Mouse (Mus musculus) heart, embryonic 11.5 days (tissue): Measurements from ENCODE around the gene Tulp3. TPM values are rescaled to one million over a fixed set of nuclear protein-coding genes. Genes with fewer than 3 reads are reported as not detected.

Source experiments
- ATAC-seq: fragments of 200-750 bp; cut with Nextera tagmentation; replicated peaks from 2 replicates; pipeline ENCODE4 v1.8.0; 2017; ENCODE audit warnings: moderate library complexity; ENCODE audit not compliant: insufficient number of reproducible peaks, low FRiP score, low TSS enrichment
- H3K27ac ChIP-seq: fragments of 300-500 bp; sonication (generic); 2 replicates; pipeline ENCODE4 v1.5.1; 2014; ENCODE audit warnings: mild to moderate bottlenecking, low read depth, low read length
- H3K27me3 ChIP-seq: fragments of 300-500 bp; sonication (generic); 2 replicates; pipeline ENCODE4 v1.6.1; 2014; ENCODE audit warnings: mild to moderate bottlenecking, low read length, mixed read lengths; ENCODE audit not compliant: control insufficient read depth, insufficient read depth
- H3K36me3 ChIP-seq: fragments of 300-500 bp; sonication (generic); 2 replicates; pipeline ENCODE4 v1.6.1; 2014; ENCODE audit warnings: mild to moderate bottlenecking, low read length, moderate library complexity, mixed read lengths; ENCODE audit not compliant: control insufficient read depth, insufficient read depth
- H3K4me1 ChIP-seq: fragments of 300-500 bp; sonication (generic); 2 replicates; pipeline ENCODE4 v1.6.1; 2014; ENCODE audit warnings: low read length; ENCODE audit not compliant: control insufficient read depth, insufficient read depth
- H3K4me2 ChIP-seq: fragments of 300-500 bp; sonication (generic); 2 replicates; pipeline ENCODE4 v1.6.1; 2014; ENCODE audit warnings: mild to moderate bottlenecking, moderate library complexity
- H3K4me3 ChIP-seq: fragments of 300-500 bp; sonication (generic); 2 replicates; pipeline ENCODE4 v1.5.1; 2014; ENCODE audit warnings: low read depth, low read length
- H3K9ac ChIP-seq: fragments of 300-500 bp; sonication (generic); 2 replicates; pipeline ENCODE4 v1.6.1; 2014; ENCODE audit warnings: mild to moderate bottlenecking, low read depth, low read length, moderate library complexity
- H3K9me3 ChIP-seq: fragments of 300-500 bp; sonication (generic); replicated peaks from 2 replicates; pipeline ENCODE4 v1.6.1; 2016; ENCODE audit warnings: low read length; ENCODE audit not compliant: control insufficient read depth
- WGBS: fragments of 180-500 bp; shearing (Covaris S2); extraction: QIAGEN DNeasy Blood & Tissue Kit; methylation state at CpG from one replicate; pipeline ENCODE4 v1.1.7; 2014; ENCODE audit not compliant: insufficient replicate concordance; 5-methylcytosine and 5-hydroxymethylcytosine counted together
- polyA plus RNA-seq: library from polyadenylated mRNA; unstranded; fragments of >200 nt; fragmentation: Nextera tagmentation; extraction: Ambion mirVana; gene quantifications from 2 replicates; pipeline ENCODE4 v1.2.1, GENCODE M21; 2014

Gene Tulp3
- polyA plus RNA-seq, 1 experiment from 2014 or later = 14.9 TPM

DNA sequence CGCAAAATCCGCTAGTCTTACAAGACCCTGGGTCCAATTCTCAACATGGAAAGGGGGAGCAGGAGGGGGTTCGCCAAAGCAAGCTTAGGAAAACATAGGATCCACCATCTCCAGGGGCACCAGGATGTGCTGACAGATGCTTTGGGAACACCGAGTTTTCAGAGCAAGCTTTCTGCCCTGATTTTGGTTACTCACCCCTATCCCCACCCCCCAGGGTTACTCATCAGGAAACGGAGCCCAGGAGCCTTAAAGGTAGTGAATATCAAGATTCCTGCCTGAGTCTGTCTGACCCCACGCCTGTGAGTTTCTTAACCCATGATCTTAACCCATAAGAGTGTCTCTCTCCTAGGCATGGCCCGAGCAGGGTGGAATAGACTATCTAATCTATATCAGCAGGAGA, 57.4 kb downstream of the Tulp3 start:
- no peak overlapping the region for H3K27ac ChIP-seq
- peaks cover 15% of the 10 kb centered on the region for H3K4me1 ChIP-seq
- H3K4me2 ChIP-seq = no peak overlapping the region
- H3K36me3 ChIP-seq = no peaks in the 10 kb centered on the region
- H3K4me3 ChIP-seq = no peak overlapping the region
- WGBS = 26% methylated on average over 7 of the region's 7 CpGs
- H3K9ac ChIP-seq = no peak overlapping the region
- peaks cover 18% of the 10 kb centered on the region for H3K27me3 ChIP-seq
- peaks cover 2% of the 10 kb centered on the region; the same call in 1 of the 2 replicates for H3K9me3 ChIP-seq
- no peak for ATAC-seq

DNA sequence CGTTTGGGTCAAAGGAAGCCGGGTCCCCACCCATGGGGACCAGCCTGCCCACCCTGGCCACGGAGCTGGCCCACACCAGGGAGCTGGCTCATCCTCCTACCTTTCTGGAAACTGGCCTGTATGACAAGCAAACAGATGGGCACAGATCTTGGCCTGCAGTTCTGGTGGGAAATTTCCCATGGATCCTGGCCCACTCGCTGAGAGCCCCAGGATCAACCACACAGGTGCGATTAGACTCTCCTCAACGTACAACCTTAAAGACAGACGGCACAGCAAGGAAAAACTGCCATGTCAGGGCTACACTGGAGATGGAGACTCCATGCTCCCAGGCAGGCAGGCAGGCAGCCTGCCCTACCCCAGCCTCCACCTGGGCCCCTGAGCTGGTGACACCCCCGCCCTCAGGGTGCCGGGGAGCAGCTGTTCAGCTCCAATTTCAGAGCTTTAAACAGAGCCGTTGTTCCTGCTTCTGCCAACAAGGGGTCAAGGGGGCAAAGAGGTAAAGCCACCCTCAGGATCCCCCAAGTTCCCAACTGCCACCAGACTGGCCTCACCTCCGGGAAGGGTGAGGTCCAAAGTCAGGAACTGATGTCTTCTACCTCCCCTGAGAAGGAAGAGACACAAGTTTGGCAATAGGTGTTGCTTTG, 58.8 kb downstream of the Tulp3 start:
- 28% methylated on average over 11 of the region's 11 CpGs for WGBS
- ATAC-seq = no peak
- H3K4me3 ChIP-seq = no peak overlapping the region
- H3K27me3 ChIP-seq = peaks cover 18% of the 10 kb centered on the region
- no peak overlapping the region for H3K9ac ChIP-seq
- no peak overlapping the region for H3K4me2 ChIP-seq
- peak overlapping the region; percentile 18; the same call in 1 of the 2 replicates for H3K27ac ChIP-seq
- H3K4me1 ChIP-seq = peaks cover 15% of the 10 kb centered on the region
- H3K9me3 ChIP-seq = no peaks in the 10 kb centered on the region
- no peaks in the 10 kb centered on the region for H3K36me3 ChIP-seq

DNA sequence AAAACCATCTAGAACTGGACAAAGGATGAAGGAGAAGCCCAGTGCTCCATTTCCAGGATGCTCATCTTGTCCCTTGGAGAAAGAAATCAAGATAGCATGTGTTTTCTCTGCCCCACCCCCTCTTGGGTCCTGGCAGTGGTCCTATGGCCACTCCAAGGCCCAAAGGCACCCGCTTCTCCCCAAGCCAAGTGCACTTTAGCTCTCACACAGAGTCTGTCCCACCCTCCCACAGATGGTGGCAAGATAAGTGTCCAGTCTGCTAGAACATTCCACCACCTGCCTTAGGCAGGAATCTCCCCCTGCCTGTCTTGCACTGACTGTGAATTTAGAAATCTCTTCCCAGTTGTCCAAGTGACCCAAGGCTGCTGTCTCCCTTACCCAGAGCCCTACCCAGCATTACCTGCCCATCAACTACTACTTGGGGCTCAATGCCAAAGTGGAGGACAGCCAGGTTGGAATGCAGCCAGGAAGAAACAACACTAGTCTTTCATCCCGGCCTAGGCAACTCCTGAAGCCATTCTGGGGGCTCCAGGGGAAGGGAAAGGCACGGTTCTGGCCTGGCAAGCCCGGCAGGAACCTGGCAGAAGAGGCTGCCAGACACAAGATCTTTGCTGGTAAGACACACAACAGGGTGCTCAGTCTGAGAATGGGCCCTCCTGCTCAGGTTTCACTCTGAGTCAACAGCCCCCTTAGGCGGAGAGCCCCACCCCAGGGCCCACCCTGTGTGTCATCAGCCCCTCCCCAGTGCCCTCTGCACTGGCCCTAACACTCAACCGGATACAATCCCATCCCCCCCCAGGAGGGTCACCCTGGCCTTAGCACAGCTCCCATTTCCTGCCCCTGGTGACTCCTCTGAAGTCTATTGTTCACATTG, 59.5 kb downstream of the Tulp3 start:
- Histone ChIP-seq H3K4me3 (no peak overlapping the region), H3K9ac (no peak overlapping the region)
- WGBS = 23% methylated on average over 6 of the region's 6 CpGs

DNA sequence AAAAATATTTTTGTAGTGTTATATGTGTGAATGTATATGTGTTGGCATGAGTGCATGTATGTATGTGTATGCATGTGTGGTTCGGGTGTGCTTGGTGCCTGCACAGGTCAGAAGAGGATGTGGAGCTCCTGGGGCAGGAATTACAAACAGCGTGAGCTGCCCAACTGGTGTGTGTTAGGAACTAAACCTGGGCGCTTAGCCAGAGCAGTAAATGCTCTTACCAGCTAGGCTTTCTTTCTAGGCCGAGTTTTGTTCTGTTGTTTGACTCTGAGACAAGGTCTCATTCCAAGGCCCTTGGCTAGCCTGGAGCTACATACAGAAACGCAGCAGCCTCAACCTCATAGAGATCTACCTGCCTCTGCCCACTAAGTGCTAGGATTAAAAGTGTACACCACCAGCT, 64.4 kb downstream of the Tulp3 start:
- Histone ChIP-seq H3K4me3 (no peak overlapping the region), H3K9me3 (no peaks in the 10 kb centered on the region), H3K4me1 (peaks cover 9% of the 10 kb centered on the region), H3K27me3 (no peaks in the 10 kb centered on the region), H3K4me2 (no peak overlapping the region), H3K27ac (no peak overlapping the region), H3K9ac (no peak overlapping the region), H3K36me3 (no peaks in the 10 kb centered on the region)
- WGBS = 81% methylated on average over 5 of the region's 5 CpGs
- ATAC-seq = no peak

More for the DNA sequence above, 59.5 kb downstream of the Tulp3 start:
- peaks cover 18% of the 10 kb centered on the region for H3K27me3 ChIP-seq
- H3K9me3 ChIP-seq = no peaks in the 10 kb centered on the region
- peaks cover 15% of the 10 kb centered on the region for H3K4me1 ChIP-seq
- ATAC-seq = no peak
- H3K36me3 ChIP-seq = no peaks in the 10 kb centered on the region
- peak overlapping the region; percentile 18; the same call in 1 of the 2 replicates for H3K27ac ChIP-seq
- H3K4me2 ChIP-seq = no peak overlapping the region; the same call in 1 of the 2 replicates

DNA sequence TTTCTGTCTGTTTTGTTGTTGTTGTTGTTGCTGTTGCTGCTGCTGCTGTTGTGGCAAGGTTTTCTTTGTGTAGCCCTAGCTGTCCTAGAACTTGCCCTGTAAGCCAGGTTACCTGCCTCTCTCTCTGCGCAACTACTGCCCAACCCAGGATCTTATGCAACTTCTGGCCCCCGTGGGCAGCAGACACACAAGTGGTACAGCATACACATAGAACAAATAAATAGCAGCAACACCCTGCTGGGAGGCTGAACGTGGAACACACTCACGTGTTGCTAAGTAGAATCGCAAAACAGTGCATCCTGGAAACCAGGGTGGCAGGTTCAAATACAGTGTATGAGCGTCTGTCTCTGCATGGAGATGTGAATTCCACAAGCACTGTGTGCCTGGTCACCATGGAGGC, 67.0 kb downstream of the Tulp3 start:
- no peak overlapping the region for H3K9ac ChIP-seq
- peaks cover 18% of the 10 kb centered on the region for H3K4me1 ChIP-seq
- H3K9me3 ChIP-seq = no peaks in the 10 kb centered on the region
- no peak overlapping the region for H3K27ac ChIP-seq
- no peak overlapping the region for H3K4me2 ChIP-seq
- WGBS = 90% methylated on average over 6 of the region's 6 CpGs
- no peaks in the 10 kb centered on the region for H3K27me3 ChIP-seq
- no peak for ATAC-seq
- H3K36me3 ChIP-seq = no peaks in the 10 kb centered on the region
- H3K4me3 ChIP-seq = no peak overlapping the region

DNA sequence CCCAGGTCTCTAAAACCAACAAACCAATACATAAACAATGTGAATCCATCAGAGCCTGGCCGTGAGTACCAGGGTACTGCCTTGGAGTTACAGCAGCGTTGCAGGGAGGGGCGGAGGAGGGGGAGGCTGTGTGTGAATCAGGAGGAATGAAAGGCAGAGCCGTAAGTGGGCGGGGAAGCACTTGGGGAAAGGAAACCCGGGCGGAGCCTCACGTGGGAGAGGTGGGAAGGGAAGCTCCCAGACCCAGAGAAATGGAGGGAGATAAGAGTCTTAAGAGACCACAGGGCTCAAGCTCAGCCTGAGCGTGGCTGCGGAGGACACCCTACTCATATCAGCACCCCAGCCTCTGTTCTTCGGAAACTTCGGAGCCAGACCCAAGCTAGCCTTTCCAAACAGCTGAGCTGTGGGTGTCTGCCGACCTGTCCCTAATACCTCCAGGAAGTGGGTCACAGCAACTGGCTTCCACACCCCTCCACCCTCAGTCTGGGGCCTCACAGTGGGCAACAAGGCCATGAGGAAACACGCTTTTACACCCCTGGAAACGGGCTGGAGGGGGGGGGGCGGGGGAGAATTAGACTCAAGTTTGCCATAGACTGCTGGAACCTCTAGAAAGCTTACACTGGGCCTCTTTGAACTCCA, 69.7 kb downstream of the Tulp3 start:
- peak; percentile 74 for ATAC-seq

DNA sequence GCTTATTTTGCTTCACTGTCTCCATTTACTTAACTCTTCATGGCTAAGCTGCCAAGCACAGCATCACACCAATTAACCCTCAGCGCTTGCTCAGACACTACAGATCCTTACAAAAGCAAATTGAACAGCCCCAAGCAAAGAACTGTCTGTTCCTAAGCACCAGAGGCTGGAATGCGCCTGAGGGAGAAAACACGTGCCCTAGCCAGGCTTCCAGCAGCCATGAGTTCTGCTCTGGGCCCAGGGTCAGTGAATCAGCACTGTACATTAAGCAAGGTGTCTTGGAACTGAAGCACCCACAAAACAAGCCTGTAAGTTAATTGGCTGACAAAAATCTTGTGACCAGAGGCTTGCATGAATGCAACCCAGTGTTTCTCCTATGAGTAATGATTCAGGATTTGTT, 73.5 kb downstream of the Tulp3 start:
- no peak for ATAC-seq
- H3K27me3 ChIP-seq = no peaks in the 10 kb centered on the region
- WGBS = 61% methylated on average over 3 of the region's 3 CpGs
- H3K4me2 ChIP-seq = no peak overlapping the region
- no peaks in the 10 kb centered on the region for H3K36me3 ChIP-seq
- no peak overlapping the region for H3K9ac ChIP-seq
- H3K4me1 ChIP-seq = peaks cover 21% of the 10 kb centered on the region
- no peak overlapping the region for H3K4me3 ChIP-seq
- no peaks in the 10 kb centered on the region for H3K9me3 ChIP-seq
- no peak overlapping the region for H3K27ac ChIP-seq

More for the DNA sequence above, 69.7 kb downstream of the Tulp3 start:
- H3K9ac ChIP-seq = peak overlapping the region; percentile 43; the same call in 1 of the 2 replicates
- no peaks in the 10 kb centered on the region for H3K36me3 ChIP-seq
- 5% methylated on average over 16 of the region's 16 CpGs for WGBS
- H3K9me3 ChIP-seq = no peaks in the 10 kb centered on the region
- peak overlapping the region; percentile 38 for H3K4me3 ChIP-seq
- peak overlapping the region; percentile 71 for H3K4me2 ChIP-seq
- peaks cover 18% of the 10 kb centered on the region for H3K4me1 ChIP-seq
- peak overlapping the region; percentile 12; the same call in 1 of the 2 replicates for H3K27ac ChIP-seq
- H3K27me3 ChIP-seq = no peaks in the 10 kb centered on the region

DNA sequence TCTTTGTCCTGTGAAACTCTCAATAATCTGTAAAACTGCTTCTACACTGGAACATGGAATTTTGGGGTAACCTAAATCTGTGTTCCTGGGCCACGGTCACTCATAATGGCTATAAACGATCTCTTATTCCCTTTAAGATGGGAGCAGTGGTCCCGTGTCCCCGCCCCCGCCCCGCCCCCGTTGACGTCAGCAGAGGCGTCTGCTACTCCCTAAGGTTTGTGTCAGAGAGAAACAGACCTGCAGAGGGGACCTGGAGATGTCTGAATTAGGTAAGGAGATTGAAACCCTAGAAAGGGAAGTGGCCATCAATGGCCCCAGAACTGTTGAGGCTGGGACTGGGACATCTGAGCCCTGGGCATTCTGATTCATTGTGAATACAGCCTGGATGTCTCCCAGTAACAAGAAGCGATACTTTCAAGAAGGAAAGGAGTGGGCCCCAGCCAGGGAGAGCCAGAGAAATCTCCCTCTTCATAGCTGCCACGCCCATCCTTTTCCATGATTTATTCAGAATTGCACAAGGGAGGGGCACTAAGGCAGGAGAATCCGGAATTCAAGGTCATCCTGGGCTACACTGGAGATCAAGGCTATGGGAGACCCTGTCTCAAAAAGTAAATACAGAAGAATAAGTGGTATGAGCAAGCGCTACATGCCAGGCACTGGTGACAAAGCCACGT, 75.0 kb downstream of the Tulp3 start:
- H3K27me3 ChIP-seq = no peaks in the 10 kb centered on the region
- H3K36me3 ChIP-seq = no peaks in the 10 kb centered on the region
- WGBS = 49% methylated on average over 14 of the region's 14 CpGs
- H3K4me2 ChIP-seq = no peak overlapping the region
- peaks cover 9% of the 10 kb centered on the region for H3K4me1 ChIP-seq
- H3K9ac ChIP-seq = no peak overlapping the region
- H3K4me3 ChIP-seq = no peak overlapping the region
- H3K9me3 ChIP-seq = no peaks in the 10 kb centered on the region
- H3K27ac ChIP-seq = no peak overlapping the region
- ATAC-seq = no peak
